Mouse (Mus musculus) kidney, adult 2 months (tissue): ENCODE measurements around the gene Dgkh.

ENCODE experiments used
- CTCF ChIP-seq: fragments of 200-500 bp; conservative IDR thresholded peaks from 2 replicates; pipeline ENCODE4 v1.5.1; 2011; ENCODE audit warnings: low read depth, mild to moderate bottlenecking, control low read depth, low read length, moderate library complexity, mixed read lengths; ENCODE audit not compliant: insufficient read depth, insufficient read length
- POLR2A ChIP-seq: fragments of 200-500 bp; IDR thresholded peaks from one replicate; pipeline ENCODE4 v1.6.1; 2011; ENCODE audit warnings: low read depth, low read length, control low read depth

DNA sequence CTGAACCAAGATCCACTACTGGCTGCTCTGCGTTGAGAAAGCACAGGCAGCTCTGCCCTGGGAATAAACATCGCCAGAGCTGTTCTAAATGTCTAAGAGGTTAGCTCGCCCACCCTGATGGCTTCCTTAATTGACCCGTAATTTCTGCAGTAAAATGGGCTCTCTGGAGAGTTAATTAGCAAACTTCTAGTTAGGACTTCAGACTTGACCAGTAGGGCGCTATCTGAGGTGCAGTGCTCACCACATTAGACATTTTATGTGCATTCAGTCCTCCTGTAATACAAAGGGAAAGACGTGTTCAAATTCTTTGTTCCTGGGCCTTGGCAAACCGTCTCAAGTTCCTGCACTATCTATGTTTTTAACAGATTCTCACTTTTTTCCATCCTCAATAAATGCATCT is 169.4 kb downstream of the Dgkh start:
- TF ChIP-seq CTCF (no peak), POLR2A (no peak)
